Mouse (Mus musculus): ENCODE results near the gene Gpr1. TPM values are rescaled to one million over a fixed set of nuclear protein-coding genes. Genes with fewer than 3 reads are reported as not detected.
A peak's percentile ranks its signal among the peaks of the same experiment; 100 is the strongest.
"Not testable (repeated sequence)": the region's sequence is repeated elsewhere in the genome, so short reads cannot be mapped to it uniquely, and the experiment has no call there.

The Gpr1 gene
- polyA plus RNA-seq, 1 experiment from 2014 or later: 0.15 TPM

- not testable (repeated sequence) for H3K27ac ChIP-seq; DNase-seq (ENCODE audit: low spot score); H3K27me3 ChIP-seq (ENCODE audit: insufficient read depth, poor library complexity, severe bottlenecking); H3K4me3 ChIP-seq; H3K36me3 ChIP-seq; H3K9me3 ChIP-seq; H3K4me1 ChIP-seq
- WGBS: 90% methylated on average over 6 of the region's 6 CpGs
Observed at GRCm38 (mm10) chr1:63185430-63185829, 28.9 kb downstream of the Gpr1 start.

- no peak overlapping the region for H3K27ac ChIP-seq
- peaks cover 6% of the 10 kb centered on the region; the same call in 1 of the 2 replicates for H3K4me1 ChIP-seq
- no peak for DNase-seq (ENCODE audit: low spot score)
- H3K36me3 ChIP-seq: peaks cover 25% of the 10 kb centered on the region
- no peaks in the 10 kb centered on the region for H3K27me3 ChIP-seq (ENCODE audit: insufficient read depth, poor library complexity, severe bottlenecking)
- no peak overlapping the region for H3K4me3 ChIP-seq
- 56% methylated on average over 10 of the region's 10 CpGs for WGBS
- H3K9me3 ChIP-seq: no peaks in the 10 kb centered on the region
Observed at GRCm38 (mm10) chr1:63182636-63183270, 31.6 kb downstream of the Gpr1 start.

GRCm38 (mm10) chr1:63182212-63182611 is 32.1 kb downstream of the Gpr1 start:
- Histone ChIP-seq H3K4me3 (no peak overlapping the region), H3K27me3 (ENCODE audit: insufficient read depth, poor library complexity, severe bottlenecking) (no peaks in the 10 kb centered on the region), H3K9me3 (no peaks in the 10 kb centered on the region), H3K4me1 (peaks cover 8% of the 10 kb centered on the region; the same call in 1 of the 2 replicates), H3K36me3 (peaks cover 25% of the 10 kb centered on the region), H3K27ac (no peak overlapping the region)
- DNase-seq (ENCODE audit: low spot score): no peak
- WGBS: 81% methylated on average over 5 of the region's 5 CpGs

- Histone ChIP-seq H3K27me3 (ENCODE audit: insufficient read depth, poor library complexity, severe bottlenecking) (no peaks in the 10 kb centered on the region), H3K4me1 (peaks cover 8% of the 10 kb centered on the region; the same call in 1 of the 2 replicates), H3K27ac (no peak overlapping the region), H3K36me3 (peaks cover 25% of the 10 kb centered on the region), H3K4me3 (no peak overlapping the region), H3K9me3 (no peaks in the 10 kb centered on the region)
- 94% methylated on average over 1 of the region's 1 CpGs for WGBS
- DNase-seq (ENCODE audit: low spot score): no peak
Observed at GRCm38 (mm10) chr1:63181480-63181879, 32.9 kb downstream of the Gpr1 start.

- Histone ChIP-seq H3K9me3 (no peaks in the 10 kb centered on the region), H3K27me3 (ENCODE audit: insufficient read depth, poor library complexity, severe bottlenecking) (no peaks in the 10 kb centered on the region), H3K4me1 (peaks cover 8% of the 10 kb centered on the region; the same call in 1 of the 2 replicates), H3K4me3 (no peak overlapping the region), H3K27ac (no peak overlapping the region), H3K36me3 (peaks cover 25% of the 10 kb centered on the region)
- WGBS: 10% methylated on average over 3 of the region's 3 CpGs
- peak; percentile 95 for DNase-seq (ENCODE audit: low spot score)
Observed at GRCm38 (mm10) chr1:63181019-63181418, 33.3 kb downstream of the Gpr1 start.

GRCm38 (mm10) chr1:63180575-63180974 is 33.8 kb downstream of the Gpr1 start:
- not testable (repeated sequence) for H3K4me1 ChIP-seq; H3K27ac ChIP-seq; H3K27me3 ChIP-seq (ENCODE audit: insufficient read depth, poor library complexity, severe bottlenecking); H3K4me3 ChIP-seq; DNase-seq (ENCODE audit: low spot score); H3K9me3 ChIP-seq
- WGBS: 62% methylated on average over 4 of the region's 4 CpGs
- H3K36me3 ChIP-seq: peaks cover 25% of the 10 kb centered on the region

GRCm38 (mm10) chr1:63180122-63180521 is 34.2 kb downstream of the Gpr1 start:
- Histone ChIP-seq H3K27me3 (ENCODE audit: insufficient read depth, poor library complexity, severe bottlenecking) (no peaks in the 10 kb centered on the region), H3K4me3 (no peak overlapping the region), H3K27ac (no peak overlapping the region), H3K9me3 (no peaks in the 10 kb centered on the region), H3K4me1 (peaks cover 14% of the 10 kb centered on the region), H3K36me3 (peaks cover 25% of the 10 kb centered on the region)
- 92% methylated on average over 4 of the region's 4 CpGs for WGBS
- DNase-seq (ENCODE audit: low spot score): no peak

GRCm38 (mm10) chr1:63178308-63178707 is 36.0 kb downstream of the Gpr1 start:
- peaks cover 19% of the 10 kb centered on the region for H3K4me1 ChIP-seq
- H3K36me3 ChIP-seq: peaks cover 29% of the 10 kb centered on the region
- no peak for DNase-seq (ENCODE audit: low spot score)
- peak overlapping the region; percentile 92; the same call in 1 of the 2 replicates for H3K4me3 ChIP-seq
- H3K27ac ChIP-seq: peak overlapping the region; percentile 93; the same call in 1 of the 2 replicates
- WGBS: 70% methylated on average over 3 of the region's 3 CpGs
- H3K9me3 ChIP-seq: no peaks in the 10 kb centered on the region
- no peaks in the 10 kb centered on the region for H3K27me3 ChIP-seq (ENCODE audit: insufficient read depth, poor library complexity, severe bottlenecking)

GRCm38 (mm10) chr1:63176604-63177421 is 37.5 kb downstream of the Gpr1 start, which contains the start of the genes Eef1b2 and Ndufs1:
Gene Eef1b2, plus strand, starts transcription at chr1:63176825.
Gene Ndufs1, minus strand, starts transcription at chr1:63176833.
- peak; percentile 98 for DNase-seq (ENCODE audit: low spot score)
- peak within 1 kb of the TSS; percentile 92 for H3K4me3 ChIP-seq
- no peaks in the 10 kb centered on the region for H3K9me3 ChIP-seq
- H3K36me3 ChIP-seq: peaks cover 36% of the 10 kb centered on the region
- no peaks in the 10 kb centered on the region for H3K27me3 ChIP-seq (ENCODE audit: insufficient read depth, poor library complexity, severe bottlenecking)
- peak within 1 kb of the TSS; percentile 93 for H3K27ac ChIP-seq
- WGBS: under 1% methylated on average over 72 of the region's 72 CpGs
- peaks cover 19% of the 10 kb centered on the region for H3K4me1 ChIP-seq

GRCm38 (mm10) chr1:63176259-63176603 is 38.1 kb downstream of the Gpr1 start:
- no peaks in the 10 kb centered on the region for H3K9me3 ChIP-seq
- peak overlapping the region; percentile 93 for H3K27ac ChIP-seq
- under 1% methylated on average over 14 of the region's 14 CpGs for WGBS
- peaks cover 41% of the 10 kb centered on the region for H3K36me3 ChIP-seq
- no peaks in the 10 kb centered on the region for H3K27me3 ChIP-seq (ENCODE audit: insufficient read depth, poor library complexity, severe bottlenecking)
- peak overlapping the region; percentile 92 for H3K4me3 ChIP-seq
- DNase-seq (ENCODE audit: low spot score): no peak
- H3K4me1 ChIP-seq: peaks cover 19% of the 10 kb centered on the region

GRCm38 (mm10) chr1:63175853-63176252 is 38.5 kb downstream of the Gpr1 start:
- Histone ChIP-seq H3K4me3 (peak overlapping the region; percentile 92), H3K4me1 (peaks cover 19% of the 10 kb centered on the region), H3K9me3 (no peaks in the 10 kb centered on the region), H3K27me3 (ENCODE audit: insufficient read depth, poor library complexity, severe bottlenecking) (no peaks in the 10 kb centered on the region), H3K27ac (peak overlapping the region; percentile 93), H3K36me3 (peaks cover 45% of the 10 kb centered on the region)
- DNase-seq (ENCODE audit: low spot score): no peak
- 7% methylated on average over 11 of the region's 11 CpGs for WGBS

GRCm38 (mm10) chr1:63168638-63169037 is 45.7 kb downstream of the Gpr1 start:
- Histone ChIP-seq H3K36me3 (peaks cover 81% of the 10 kb centered on the region), H3K9me3 (no peaks in the 10 kb centered on the region), H3K4me1 (no peaks in the 10 kb centered on the region), H3K27ac (no peak overlapping the region), H3K27me3 (ENCODE audit: insufficient read depth, poor library complexity, severe bottlenecking) (no peaks in the 10 kb centered on the region), H3K4me3 (no peak overlapping the region)
- 81% methylated on average over 2 of the region's 2 CpGs for WGBS
- no peak for DNase-seq (ENCODE audit: low spot score)

GRCm38 (mm10) chr1:63140231-63140630 is 74.1 kb downstream of the Gpr1 start:
- no peaks in the 10 kb centered on the region for H3K4me1 ChIP-seq
- 94% methylated on average over 13 of the region's 13 CpGs for WGBS
- no peak overlapping the region for H3K27ac ChIP-seq
- DNase-seq (ENCODE audit: low spot score): no peak
- H3K9me3 ChIP-seq: no peaks in the 10 kb centered on the region
- no peaks in the 10 kb centered on the region for H3K27me3 ChIP-seq (ENCODE audit: insufficient read depth, poor library complexity, severe bottlenecking)
- H3K4me3 ChIP-seq: no peak overlapping the region
- peaks cover 65% of the 10 kb centered on the region for H3K36me3 ChIP-seq
